In genomic region chr4:126988503-126988902, GRCm38 (mm10) we compare ENCODE assay signal across 12 mouse cellular contexts.
"Had no signal": no experiment of that assay in that cellular context is flagged by ENCODE, and none has a peak within 500 bp of the region (broad histone marks: within the 10 kb centered on the region; RNA-seq: fewer than 3 reads in every experiment).

No protein-coding gene starts in this region.

- H3K4me3 ChIP-seq: limb, embryonic 13.5 days; liver, embryonic 15.5 days; lung, embryonic 15.5 days; midbrain, embryonic 13.5 days; stomach, embryonic 15.5 days had no signal

- H3K27me3 ChIP-seq: limb, embryonic 13.5 days; liver, embryonic 15.5 days; lung, embryonic 15.5 days; midbrain, embryonic 13.5 days; stomach, embryonic 15.5 days had no signal

- H3K9ac ChIP-seq: limb, embryonic 13.5 days; liver, embryonic 15.5 days; lung, embryonic 15.5 days; midbrain, embryonic 13.5 days; stomach, embryonic 15.5 days had no signal

- H3K4me2 ChIP-seq: limb, embryonic 13.5 days; liver, embryonic 15.5 days; lung, embryonic 15.5 days; midbrain, embryonic 13.5 days; stomach, embryonic 15.5 days had no signal

- H3K36me3 ChIP-seq: limb, embryonic 13.5 days; liver, embryonic 15.5 days; lung, embryonic 15.5 days; midbrain, embryonic 13.5 days; stomach, embryonic 15.5 days had no signal

- H3K9me3 ChIP-seq: limb, embryonic 13.5 days; liver, embryonic 15.5 days; lung, embryonic 15.5 days; midbrain, embryonic 13.5 days; stomach, embryonic 15.5 days had no signal

- H3K4me1 ChIP-seq: limb, embryonic 13.5 days; liver, embryonic 15.5 days; lung, embryonic 15.5 days; midbrain, embryonic 13.5 days; stomach, embryonic 15.5 days had no signal

- H3K27ac ChIP-seq: limb, embryonic 13.5 days; liver, embryonic 15.5 days; lung, embryonic 15.5 days; midbrain, embryonic 13.5 days; stomach, embryonic 15.5 days had no signal

- DNase-seq: left cerebral cortex, postnatal 4 days; right cerebral cortex, postnatal 14 days; thymus, adult 2 months; thymus, postnatal 25 days had no signal

- ATAC-seq: hindbrain, embryonic 16.5 days; inflammation-experienced regulatory T-cells, adult 6 months; intestine, postnatal 0 days; midbrain, embryonic 13.5 days had no signal
